Mouse (Mus musculus) myocyte (in vitro differentiated cells): ENCODE measurements around the gene Vmn1r230. TPM values are rescaled to one million over a fixed set of nuclear protein-coding genes. Genes with fewer than 3 reads are reported as not detected.

Experiments
- H3K27me3 ChIP-seq: one replicate; pipeline ENCODE4 v1.6.1; 2011; ENCODE audit not compliant: control insufficient read depth, insufficient read depth, insufficient read length
- H3K36me3 ChIP-seq: one replicate; pipeline ENCODE4 v1.6.1; 2011; ENCODE audit not compliant: control insufficient read depth, insufficient read depth
- H3K4me2 ChIP-seq: one replicate; pipeline ENCODE4 v1.6.1; 2011; ENCODE audit warnings: low read depth, control low read depth
- H3K4me3 ChIP-seq: one replicate; pipeline ENCODE4 v1.5.1; 2011; ENCODE audit warnings: mild to moderate bottlenecking, control low read depth, moderate library complexity
- H3K79me2 ChIP-seq: one replicate; pipeline ENCODE4 v1.6.1; 2011; ENCODE audit not compliant: control insufficient read depth, insufficient read depth
- H3ac ChIP-seq: one replicate; pipeline ENCODE4 v1.6.1; 2011; ENCODE audit not compliant: control insufficient read depth, insufficient read length
- CEBPB ChIP-seq: IDR thresholded peaks from 2 replicates; pipeline ENCODE4 v1.6.1; 2011; ENCODE audit warnings: mild to moderate bottlenecking, moderate library complexity; ENCODE audit not compliant: poor library complexity, insufficient read depth, severe bottlenecking
- E2F4 ChIP-seq: IDR thresholded peaks from one replicate; pipeline ENCODE4 v1.6.1; 2011; ENCODE audit warnings: mild to moderate bottlenecking, control low read depth, moderate library complexity; ENCODE audit not compliant: insufficient read depth
- MAX ChIP-seq: IDR thresholded peaks from one replicate; pipeline ENCODE4 v1.6.1; 2011; ENCODE audit warnings: low read depth, mild to moderate bottlenecking, control low read depth
- MYOD1 ChIP-seq, 3 experiments: IDR thresholded peaks; one replicate each; pipeline ENCODE4 v1.6.1; 2011; ENCODE audit warnings: control low read depth in 2 of 3, low read depth in 2 of 3, mild to moderate bottlenecking in 2 of 3, moderate library complexity in 1 of 3; ENCODE audit not compliant: insufficient read length in 2 of 3, control insufficient read depth in 1 of 3
- MYOG ChIP-seq, 3 experiments: IDR thresholded peaks; one replicate each; pipeline ENCODE4 v1.6.1; 2011; ENCODE audit warnings: control low read depth in 2 of 3, low read depth in 2 of 3, mild to moderate bottlenecking in 2 of 3; ENCODE audit not compliant: insufficient read length in 2 of 3, control insufficient read depth in 1 of 3, insufficient read depth in 1 of 3
- POLR2A ChIP-seq: IDR thresholded peaks from one replicate; pipeline ENCODE4 v1.6.1; 2011; ENCODE audit warnings: low read depth, mild to moderate bottlenecking, control low read depth, moderate library complexity; ENCODE audit not compliant: insufficient read length
- POLR2AphosphoS2 ChIP-seq: IDR thresholded peaks from one replicate; pipeline ENCODE4 v1.6.1; 2011; ENCODE audit warnings: low read depth, control low read depth; ENCODE audit not compliant: insufficient read length
- REST ChIP-seq: IDR thresholded peaks from one replicate; pipeline ENCODE4 v1.6.1; 2011; ENCODE audit warnings: mild to moderate bottlenecking, control low read depth, moderate library complexity; ENCODE audit not compliant: insufficient read depth, insufficient read length
- SRF ChIP-seq: IDR thresholded peaks from one replicate; pipeline ENCODE4 v1.6.1; 2011; ENCODE audit warnings: low read depth; ENCODE audit not compliant: control insufficient read depth, insufficient read length
- TCF12 ChIP-seq: IDR thresholded peaks from one replicate; pipeline ENCODE4 v1.6.1; 2011; ENCODE audit warnings: mild to moderate bottlenecking, control low read depth; ENCODE audit not compliant: poor library complexity, insufficient read depth, severe bottlenecking
- TCF3 ChIP-seq: IDR thresholded peaks from one replicate; pipeline ENCODE4 v1.6.1; 2011; ENCODE audit warnings: low read depth, control low read depth; ENCODE audit not compliant: insufficient read length
- USF1 ChIP-seq: IDR thresholded peaks from one replicate; pipeline ENCODE4 v1.6.1; 2011; ENCODE audit warnings: low read depth, mild to moderate bottlenecking, control low read depth, moderate library complexity
- polyA plus RNA-seq: library from polyadenylated mRNA; unstranded; fragments of >200 nt; fragmentation: generic; extraction: Trizol; gene quantifications from one replicate; pipeline ENCODE4 v1.2.1, GENCODE M21; 2012; ENCODE audit warnings: missing spikeins

The Vmn1r230 gene
- not detected for polyA plus RNA-seq

GRCm38 (mm10) chr17:20840144-20840543 lies at the start of gene Vmn1r230:
Gene Vmn1r230, plus strand, starts transcription at chr17:20840444.
- no peak within 1 kb of the TSS for H3ac ChIP-seq
- TF ChIP-seq E2F4, result no peak
- TF ChIP-seq TCF12, result no peak
- TF ChIP-seq REST, result no peak
- TF ChIP-seq MAX, result no peak
- TF ChIP-seq MYOG (IDR thresholded peaks at IDR 0.05; ENCODE audit: control insufficient read depth in 1 of 3, insufficient read depth in 1 of 3, insufficient read length in 2 of 3, low read depth in 2 of 3), result no peak
- TF ChIP-seq TCF3, result no peak
- no peak for TF ChIP-seq MYOD1 (IDR thresholded peaks at IDR 0.05; ENCODE audit: control insufficient read depth in 1 of 3, insufficient read length in 2 of 3, low read depth in 2 of 3)
- TF ChIP-seq POLR2A, result no peak
- no peak for TF ChIP-seq USF1
- no peak for TF ChIP-seq CEBPB
- TF ChIP-seq POLR2AphosphoS2, result no peak
- TF ChIP-seq SRF, result no peak

GRCm38 (mm10) chr17:20811255-20811654 lies 29.0 kb upstream of the Vmn1r230 start, which contains the start of gene Vmn1r229:
Gene Vmn1r229, plus strand, starts transcription at chr17:20811555.
- no peaks in the 10 kb centered on the region for H3K36me3 ChIP-seq
- TF ChIP-seq SRF, result no peak
- TF ChIP-seq TCF12, result no peak
- no peak for TF ChIP-seq CEBPB
- no peak for TF ChIP-seq POLR2A

More at GRCm38 (mm10) chr17:20840144-20840543, at the start of gene Vmn1r230:
- Histone ChIP-seq H3K36me3 (no peaks in the 10 kb centered on the region), H3K4me3 (no peak within 1 kb of the TSS), H3K4me2 (no peak within 1 kb of the TSS), H3K27me3 (no peaks in the 10 kb centered on the region), H3K79me2 (no peaks in the 10 kb centered on the region)

More at GRCm38 (mm10) chr17:20811255-20811654, 29.0 kb upstream of the Vmn1r230 start, which contains the start of gene Vmn1r229:
- no peaks in the 10 kb centered on the region for H3K79me2 ChIP-seq
- no peak within 1 kb of the TSS for H3ac ChIP-seq
- no peak within 1 kb of the TSS for H3K4me3 ChIP-seq
- no peaks in the 10 kb centered on the region for H3K27me3 ChIP-seq
- no peak within 1 kb of the TSS for H3K4me2 ChIP-seq

Other genes with a start within 250 kb of the Vmn1r230 start
- gene Vmn2r110, start 244.0 kb upstream of the Vmn1r230 start, polyA plus RNA-seq, result not detected
- gene Fpr-rs3, start 215.6 kb upstream of the Vmn1r230 start, polyA plus RNA-seq, result not detected
- gene Vmn1r226, start 157.6 kb upstream of the Vmn1r230 start, polyA plus RNA-seq, result not detected
- not detected for gene Vmn1r227, start 110.6 kb upstream of the Vmn1r230 start, polyA plus RNA-seq
- not detected for gene Vmn1r228, start 54.3 kb upstream of the Vmn1r230 start, polyA plus RNA-seq
- not detected for gene Vmn1r229, start 28.9 kb upstream of the Vmn1r230 start, polyA plus RNA-seq
- gene Vmn1r231, start 64.6 kb downstream of the Vmn1r230 start, polyA plus RNA-seq, result not detected
- not detected for gene Vmn1r232, start 79.3 kb downstream of the Vmn1r230 start, polyA plus RNA-seq
- gene Ppp2r1a, start 104.9 kb downstream of the Vmn1r230 start, polyA plus RNA-seq, result 309 TPM
- gene Vmn1r233, start 156.0 kb downstream of the Vmn1r230 start, polyA plus RNA-seq, result not detected
- gene Zfp160, start 168.5 kb downstream of the Vmn1r230 start, polyA plus RNA-seq, result 4.0 TPM